Mouse (Mus musculus) heart, embryonic 12.5 days (tissue): ENCODE data around the gene Lhx4. TPM values are rescaled to one million over a fixed set of nuclear protein-coding genes. Genes with fewer than 3 reads are reported as not detected.

ENCODE experiments used
- ATAC-seq: fragments of 200-750 bp; cut with Nextera tagmentation; 2 replicates; pipeline ENCODE4 v1.8.0; 2017; ENCODE audit warnings: moderate TSS enrichment, moderate library complexity; ENCODE audit not compliant: insufficient number of reproducible peaks, low FRiP score
- H3K27ac ChIP-seq: fragments of 300-500 bp; sonication (generic); 2 replicates; pipeline ENCODE4 v1.5.1; 2016; ENCODE audit warnings: mild to moderate bottlenecking, moderate library complexity; ENCODE audit not compliant: poor library complexity, severe bottlenecking
- H3K27me3 ChIP-seq: fragments of 300-500 bp; sonication (generic); replicated peaks from 2 replicates; pipeline ENCODE4 v1.6.1; 2016; ENCODE audit warnings: mild to moderate bottlenecking, moderate library complexity
- H3K36me3 ChIP-seq: fragments of 300-500 bp; sonication (generic); 2 replicates; pipeline ENCODE4 v1.6.1; 2016; ENCODE audit warnings: mild to moderate bottlenecking, moderate library complexity
- H3K4me1 ChIP-seq: fragments of 300-500 bp; sonication (generic); replicated peaks from 2 replicates; pipeline ENCODE4 v1.6.1; 2016; ENCODE audit warnings: mild to moderate bottlenecking
- H3K4me2 ChIP-seq: fragments of 300-500 bp; sonication (generic); 2 replicates; pipeline ENCODE4 v1.6.1; 2016; ENCODE audit warnings: mild to moderate bottlenecking, moderate library complexity
- H3K4me3 ChIP-seq: fragments of 300-500 bp; sonication (generic); 2 replicates; pipeline ENCODE4 v1.5.1; 2016; ENCODE audit warnings: mild to moderate bottlenecking
- H3K9ac ChIP-seq: fragments of 300-500 bp; sonication (generic); 2 replicates; pipeline ENCODE4 v1.6.1; 2016; ENCODE audit warnings: mild to moderate bottlenecking, moderate library complexity
- H3K9me3 ChIP-seq: fragments of 300-500 bp; sonication (generic); replicated peaks from 2 replicates; pipeline ENCODE4 v1.6.1; 2016; ENCODE audit warnings: mild to moderate bottlenecking, moderate library complexity
- WGBS: fragments of 180-500 bp; shearing (Covaris S2); methylation state at CpG from one replicate; pipeline ENCODE4 v1.1.7; 2016; 5-methylcytosine and 5-hydroxymethylcytosine counted together
- polyA plus RNA-seq: library from polyadenylated mRNA; unstranded; fragments of >200 nt; fragmentation: Nextera tagmentation; extraction: Ambion mirVana; gene quantifications from 2 replicates; pipeline ENCODE4 v1.2.1, GENCODE M21; 2016

Gene Lhx4
- polyA plus RNA-seq, 1 experiment from 2014 or later: not detected

- WGBS: 58% methylated on average over 3 of the region's 3 CpGs
- H3K36me3 ChIP-seq: no peaks in the 10 kb centered on the region
- no peak for ATAC-seq
- H3K27ac ChIP-seq: no peak overlapping the region
- peaks cover 7% of the 10 kb centered on the region; the same call in 1 of the 2 replicates for H3K4me1 ChIP-seq
- H3K27me3 ChIP-seq: no peaks in the 10 kb centered on the region
- H3K9ac ChIP-seq: no peak overlapping the region
- H3K4me2 ChIP-seq: no peak overlapping the region
- H3K9me3 ChIP-seq: no peaks in the 10 kb centered on the region
- no peak overlapping the region for H3K4me3 ChIP-seq
Measured at GRCm38 (mm10) chr1:155654961-155655360, 96.5 kb downstream of the Lhx4 start.

GRCm38 (mm10) chr1:155650121-155650846 lies 101.2 kb downstream of the Lhx4 start:
- no peak for ATAC-seq
- Histone ChIP-seq H3K36me3 (no peaks in the 10 kb centered on the region), H3K9ac (no peak overlapping the region), H3K27me3 (no peaks in the 10 kb centered on the region), H3K9me3 (no peaks in the 10 kb centered on the region), H3K4me1 (peaks cover 12% of the 10 kb centered on the region), H3K4me3 (no peak overlapping the region), H3K27ac (no peak overlapping the region), H3K4me2 (no peak overlapping the region)
- 71% methylated on average over 9 of the region's 9 CpGs for WGBS

Other genes with a start within 250 kb of the Lhx4 start
- 69.7 and 71.7 TPM in 2 replicates for gene Acbd6, start 193.6 kb downstream of the Lhx4 start, polyA plus RNA-seq
- gene Qsox1, start 61.2 kb upstream of the Lhx4 start, polyA plus RNA-seq: 27.0 and 27.2 TPM in 2 replicates
- 10.4 and 10.5 TPM in 2 replicates for gene Cep350, start 221.6 kb upstream of the Lhx4 start, polyA plus RNA-seq